In the genomic region with DNA sequence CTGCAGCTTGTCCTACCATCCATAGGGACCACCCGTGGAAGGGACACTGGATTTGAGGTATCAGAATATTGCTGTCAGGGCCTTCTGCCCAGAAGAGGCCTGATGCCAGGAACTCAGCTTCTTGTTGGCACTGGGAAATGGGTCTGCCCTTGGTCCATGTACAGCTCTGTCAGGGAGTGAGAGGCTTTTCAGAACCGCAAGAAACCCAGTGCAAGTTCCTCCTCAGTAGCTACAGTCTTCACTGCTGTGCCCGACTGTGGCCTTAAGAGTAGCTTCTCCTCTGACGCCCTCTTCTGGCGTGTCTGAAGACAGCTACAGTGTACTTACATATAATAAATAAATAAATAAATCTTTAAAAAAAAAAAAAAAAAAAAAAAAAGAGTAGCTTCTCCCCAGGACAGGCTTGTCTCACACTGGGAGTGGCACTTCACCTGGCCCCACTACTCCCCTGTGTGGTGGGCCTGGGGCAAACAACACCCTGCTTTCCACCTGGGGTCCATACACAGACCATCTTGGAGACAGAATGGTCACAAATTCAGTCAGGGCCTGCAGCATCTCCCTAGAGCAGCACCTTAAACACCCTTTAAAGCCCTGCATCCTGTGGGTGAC, we compare ENCODE assay signal across 1 mouse cellular context.
TF ChIP-seq lines count a peak whose summit lies in the region.

No protein-coding gene starts in this region.

TF ChIP-seq in CH12.LX, 34 proteins besides CTCF, POLR2A, EP300 and RAD21 (continued from another document):
- TF ChIP-seq CHD2 (IDR thresholded peaks at IDR 0.05; ENCODE audit: low read length), result no peak
- TF ChIP-seq SMC3 (IDR thresholded peaks at IDR 0.05; ENCODE audit: low read depth, low read length), result peak; percentile 15
- no peak for TF ChIP-seq IRF4 (IDR thresholded peaks at IDR 0.05; ENCODE audit: low read depth, low read length)
